Mouse (Mus musculus): ENCODE results near the gene Mtrex. TPM values are rescaled to one million over a fixed set of nuclear protein-coding genes. Genes with fewer than 3 reads are reported as not detected.

The Mtrex gene
- polyA plus RNA-seq, 2 experiments = 50.8 to 60.2 TPM

- no peak overlapping the region for H3K4me3 ChIP-seq (replicated peaks; ENCODE audit: low read length)
- WGBS = 94% methylated on average over 8 of the region's 8 CpGs
- H3K9me3 ChIP-seq (ENCODE audit: control insufficient read depth, low read length) = no peaks in the 10 kb centered on the region
- no peaks in the 10 kb centered on the region for H3K27me3 ChIP-seq (ENCODE audit: control insufficient read depth, insufficient read depth, low read length)
- no peak overlapping the region for H3K9ac ChIP-seq (ENCODE audit: low read depth, low read length, severe bottlenecking)
- no peak for DNase-seq (ENCODE audit: low spot score)
- H3K27ac ChIP-seq (replicated peaks; ENCODE audit: low read depth, low read length) = no peak overlapping the region
- peaks cover 80% of the 10 kb centered on the region for H3K36me3 ChIP-seq (ENCODE audit: control insufficient read depth, insufficient read depth, low read length)
- ATAC-seq (ENCODE audit: low FRiP score, low read depth) = no peak
- H3K4me2 ChIP-seq (replicated peaks; ENCODE audit: low read depth, low read length, severe bottlenecking) = no peak overlapping the region
- TF ChIP-seq POLR2A (IDR thresholded peaks at IDR 0.05; ENCODE audit: borderline replicate concordance, extremely low read depth, insufficient read depth, insufficient read length) = no peak
- H3K4me1 ChIP-seq (ENCODE audit: control insufficient read depth, insufficient read depth, low read length) = no peaks in the 10 kb centered on the region
Measured at GRCm38 (mm10) chr13:112954067-112954466, 26.9 kb upstream of the Mtrex start.

GRCm38 (mm10) chr13:112945900-112946299 is 18.7 kb upstream of the Mtrex start:
- no peak for ATAC-seq (ENCODE audit: low FRiP score, low read depth)
- Histone ChIP-seq H3K9me3 (ENCODE audit: control insufficient read depth, low read length) (no peaks in the 10 kb centered on the region), H3K4me2 (replicated peaks; ENCODE audit: low read depth, low read length, severe bottlenecking) (no peak overlapping the region), H3K27ac (replicated peaks; ENCODE audit: low read depth, low read length) (no peak overlapping the region), H3K4me3 (replicated peaks; ENCODE audit: low read length) (no peak overlapping the region), H3K36me3 (ENCODE audit: control insufficient read depth, insufficient read depth, low read length) (peaks cover 83% of the 10 kb centered on the region), H3K4me1 (ENCODE audit: control insufficient read depth, insufficient read depth, low read length) (no peaks in the 10 kb centered on the region), H3K27me3 (ENCODE audit: control insufficient read depth, insufficient read depth, low read length) (no peaks in the 10 kb centered on the region), H3K9ac (ENCODE audit: low read depth, low read length, severe bottlenecking) (no peak overlapping the region)
- WGBS = 89% methylated on average over 6 of the region's 6 CpGs
- DNase-seq (ENCODE audit: low spot score) = no peak
- TF ChIP-seq POLR2A (IDR thresholded peaks at IDR 0.05; ENCODE audit: borderline replicate concordance, extremely low read depth, insufficient read depth, insufficient read length) = no peak

- Histone ChIP-seq H3K4me2 (replicated peaks; ENCODE audit: low read depth, low read length, severe bottlenecking) (no peak overlapping the region), H3K4me1 (ENCODE audit: control insufficient read depth, insufficient read depth, low read length) (no peaks in the 10 kb centered on the region), H3K27me3 (ENCODE audit: control insufficient read depth, insufficient read depth, low read length) (no peaks in the 10 kb centered on the region), H3K27ac (replicated peaks; ENCODE audit: low read depth, low read length) (no peak overlapping the region), H3K9ac (ENCODE audit: low read depth, low read length, severe bottlenecking) (no peak overlapping the region), H3K36me3 (ENCODE audit: control insufficient read depth, insufficient read depth, low read length) (peaks cover 78% of the 10 kb centered on the region), H3K4me3 (replicated peaks; ENCODE audit: low read length) (no peak overlapping the region), H3K9me3 (ENCODE audit: control insufficient read depth, low read length) (no peaks in the 10 kb centered on the region)
- DNase-seq (ENCODE audit: low spot score) (no peak), ATAC-seq (ENCODE audit: low FRiP score, low read depth) (no peak)
- WGBS = 96% methylated on average over 9 of the region's 9 CpGs
- TF ChIP-seq POLR2A (IDR thresholded peaks at IDR 0.05; ENCODE audit: borderline replicate concordance, extremely low read depth, insufficient read depth, insufficient read length) = no peak
Measured at GRCm38 (mm10) chr13:112945312-112945711, 18.1 kb upstream of the Mtrex start.

- Histone ChIP-seq H3K9me3 (ENCODE audit: control insufficient read depth, low read length) (no peaks in the 10 kb centered on the region), H3K36me3 (ENCODE audit: control insufficient read depth, insufficient read depth, low read length) (peaks cover 65% of the 10 kb centered on the region), H3K4me2 (replicated peaks; ENCODE audit: low read depth, low read length, severe bottlenecking) (no peak overlapping the region), H3K4me3 (replicated peaks; ENCODE audit: low read length) (no peak overlapping the region), H3K9ac (ENCODE audit: low read depth, low read length, severe bottlenecking) (no peak overlapping the region), H3K27ac (replicated peaks; ENCODE audit: low read depth, low read length) (no peak overlapping the region), H3K27me3 (ENCODE audit: control insufficient read depth, insufficient read depth, low read length) (no peaks in the 10 kb centered on the region), H3K4me1 (ENCODE audit: control insufficient read depth, insufficient read depth, low read length) (no peaks in the 10 kb centered on the region)
- 58% methylated on average over 15 of the region's 15 CpGs for WGBS
- no peak for TF ChIP-seq POLR2A (IDR thresholded peaks at IDR 0.05; ENCODE audit: borderline replicate concordance, extremely low read depth, insufficient read depth, insufficient read length)
- DNase-seq (ENCODE audit: low spot score) (no peak), ATAC-seq (ENCODE audit: low FRiP score, low read depth) (no peak)
Measured at GRCm38 (mm10) chr13:112941879-112942330, 14.7 kb upstream of the Mtrex start.

- H3K36me3 ChIP-seq (ENCODE audit: control insufficient read depth, insufficient read depth, low read length) = peaks cover 48% of the 10 kb centered on the region
- 93% methylated on average over 8 of the region's 8 CpGs for WGBS
- no peak overlapping the region for H3K27ac ChIP-seq (replicated peaks; ENCODE audit: low read depth, low read length)
- no peaks in the 10 kb centered on the region for H3K27me3 ChIP-seq (ENCODE audit: control insufficient read depth, insufficient read depth, low read length)
- H3K4me2 ChIP-seq (replicated peaks; ENCODE audit: low read depth, low read length, severe bottlenecking) = no peak overlapping the region
- no peak for TF ChIP-seq POLR2A (IDR thresholded peaks at IDR 0.05; ENCODE audit: borderline replicate concordance, extremely low read depth, insufficient read depth, insufficient read length)
- no peaks in the 10 kb centered on the region for H3K4me1 ChIP-seq (ENCODE audit: control insufficient read depth, insufficient read depth, low read length)
- DNase-seq (ENCODE audit: low spot score) = no peak
- H3K9me3 ChIP-seq (ENCODE audit: control insufficient read depth, low read length) = no peaks in the 10 kb centered on the region
- no peak overlapping the region for H3K4me3 ChIP-seq (replicated peaks; ENCODE audit: low read length)
- no peak overlapping the region for H3K9ac ChIP-seq (ENCODE audit: low read depth, low read length, severe bottlenecking)
- ATAC-seq (ENCODE audit: low FRiP score, low read depth) = no peak
Measured at GRCm38 (mm10) chr13:112938130-112938529, 10.9 kb upstream of the Mtrex start.
